Mouse (Mus musculus) thymus, postnatal 0 days (tissue): ENCODE measurements around the gene Sox5. TPM values are rescaled to one million over a fixed set of nuclear protein-coding genes. Genes with fewer than 3 reads are reported as not detected.
"Not testable (repeated sequence)": the region's sequence is repeated elsewhere in the genome, so short reads cannot be mapped to it uniquely, and the experiment has no call there.

Experiments
- DNase-seq: peaks from one replicate; pipeline ENCODE4 v3.0.0-alpha.2; 2015; ENCODE audit warnings: low spot score
- polyA plus RNA-seq: library from polyadenylated mRNA; unstranded; fragments of >200 nt; fragmentation: Nextera tagmentation; extraction: Ambion mirVana; gene quantifications from 2 replicates; pipeline ENCODE4 v1.2.1, GENCODE M21; 2015

Sox5 gene
- polyA plus RNA-seq, 1 experiment from 2014 or later: 1.2 TPM

- DNase-seq: no peak
Observed at GRCm38 (mm10) chr6:144201402-144202040, 580.3 kb downstream of the Sox5 start.

- no peak for DNase-seq
Observed at GRCm38 (mm10) chr6:144197209-144198119, 584.3 kb downstream of the Sox5 start.

GRCm38 (mm10) chr6:144195934-144196333 is 585.8 kb downstream of the Sox5 start:
- DNase-seq: no peak

- DNase-seq: no peak
Observed at GRCm38 (mm10) chr6:144183087-144183486, 598.7 kb downstream of the Sox5 start.

GRCm38 (mm10) chr6:144182429-144182828 is 599.3 kb downstream of the Sox5 start:
- DNase-seq: not testable (repeated sequence)

- DNase-seq: no peak
Observed at GRCm38 (mm10) chr6:144181083-144181866, 600.5 kb downstream of the Sox5 start.

- no peak for DNase-seq
Observed at GRCm38 (mm10) chr6:144179111-144179510, 602.7 kb downstream of the Sox5 start.

GRCm38 (mm10) chr6:144176674-144177073 is 605.1 kb downstream of the Sox5 start:
- no peak for DNase-seq

GRCm38 (mm10) chr6:144175590-144175989 is 606.2 kb downstream of the Sox5 start:
- DNase-seq: no peak

GRCm38 (mm10) chr6:144170541-144170940 is 611.2 kb downstream of the Sox5 start:
- DNase-seq: no peak

- no peak for DNase-seq
Observed at GRCm38 (mm10) chr6:144169791-144170190, 612.0 kb downstream of the Sox5 start.

GRCm38 (mm10) chr6:144168696-144169476 is 612.9 kb downstream of the Sox5 start:
- no peak for DNase-seq

GRCm38 (mm10) chr6:144167058-144167457 is 614.7 kb downstream of the Sox5 start:
- no peak for DNase-seq

GRCm38 (mm10) chr6:144166651-144167050 is 615.1 kb downstream of the Sox5 start:
- DNase-seq: no peak

GRCm38 (mm10) chr6:144166104-144166503 is 615.7 kb downstream of the Sox5 start:
- DNase-seq: no peak

GRCm38 (mm10) chr6:144163501-144163900 is 618.3 kb downstream of the Sox5 start:
- DNase-seq: no peak

GRCm38 (mm10) chr6:144158637-144159036 is 623.1 kb downstream of the Sox5 start:
- DNase-seq: no peak

GRCm38 (mm10) chr6:144154892-144155424 is 626.8 kb downstream of the Sox5 start:
- DNase-seq: no peak

- DNase-seq: no peak
Observed at GRCm38 (mm10) chr6:144151957-144152356, 629.8 kb downstream of the Sox5 start.

GRCm38 (mm10) chr6:144151075-144151474 is 630.7 kb downstream of the Sox5 start:
- no peak for DNase-seq

- DNase-seq: no peak
Observed at GRCm38 (mm10) chr6:144137397-144137796, 644.4 kb downstream of the Sox5 start.
